Mouse (Mus musculus): Measurements from ENCODE around the gene Sun1.

DNA sequence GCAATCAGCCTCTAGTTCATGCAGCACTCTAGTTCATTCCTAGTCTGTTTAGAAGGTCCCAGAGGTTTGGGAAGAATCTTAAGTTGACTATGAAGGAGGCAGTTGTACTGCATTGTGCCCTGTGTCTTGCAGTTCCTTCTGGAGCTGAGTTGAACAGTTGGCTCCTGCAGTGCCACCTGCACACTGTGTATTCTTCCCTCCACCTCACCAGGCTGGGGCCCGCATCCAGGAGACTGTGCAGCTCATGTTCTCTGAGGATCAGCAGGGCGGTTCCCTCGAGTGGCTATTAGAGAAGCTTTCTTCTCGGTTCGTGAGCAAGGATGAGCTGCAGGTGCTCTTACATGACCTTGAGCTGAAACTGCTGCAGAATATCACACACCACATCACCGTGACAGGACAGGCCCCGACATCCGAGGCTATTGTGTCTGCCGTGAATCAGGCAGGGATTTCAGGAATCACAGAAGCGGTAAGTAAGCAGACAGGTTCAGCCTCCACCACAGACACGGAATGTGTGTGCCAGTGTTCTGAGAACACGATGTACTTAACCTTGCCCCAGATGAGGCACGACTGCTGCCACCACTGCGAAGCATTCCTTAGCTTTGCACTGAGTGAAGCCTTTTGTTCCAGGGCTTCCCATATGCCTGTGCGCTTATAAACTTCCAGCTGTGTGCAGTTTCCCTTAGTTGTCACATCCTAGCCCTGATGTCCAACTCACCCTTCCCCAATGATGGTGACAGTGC lies 40.8 kb downstream of the Sun1 start:
- no peak for TF ChIP-seq CTCF (IDR thresholded peaks at IDR 0.05; ENCODE audit: low read depth, low read length)
- no peak for TF ChIP-seq POLR2A (IDR thresholded peaks at IDR 0.05; ENCODE audit: borderline replicate concordance, low read depth, low read length)
